Mouse (Mus musculus): ENCODE measurements around the gene Ift80. TPM values are rescaled to one million over a fixed set of nuclear protein-coding genes. Genes with fewer than 3 reads are reported as not detected.
"Not testable (repeated sequence)": the region's sequence is repeated elsewhere in the genome, so short reads cannot be mapped to it uniquely, and the experiment has no call there.

The Ift80 gene
- polyA plus RNA-seq, 1 experiment from 2014 or later = 10.4 TPM

- Histone ChIP-seq H3K27me3 (ENCODE audit: insufficient read depth, low read length) (no peaks in the 10 kb centered on the region), H3K27ac (no peak overlapping the region), H3K9ac (ENCODE audit: low read depth, low read length) (no peak overlapping the region), H3K4me2 (ENCODE audit: low read length) (no peak overlapping the region), H3K4me1 (replicated peaks; ENCODE audit: insufficient read depth, low read length) (no peaks in the 10 kb centered on the region), H3K9me3 (replicated peaks; ENCODE audit: low read length) (no peaks in the 10 kb centered on the region), H3K36me3 (ENCODE audit: insufficient read depth, low read length) (0 out of 2 replicates have a peak, but pooled peaks cover 11% of the 10 kb centered on the region), H3K4me3 (replicated peaks; ENCODE audit: low read depth, low read length) (no peak overlapping the region)
- 84% methylated on average over 7 of the region's 7 CpGs for WGBS
- DNase-seq (ENCODE audit: low spot score) = no peak
- ATAC-seq (replicated peaks; ENCODE audit: low FRiP score, low read depth) = no peak
- no peak for TF ChIP-seq CTCF (IDR thresholded peaks at IDR 0.05; ENCODE audit: low read depth)
These were observed 70.1 kb downstream of the Ift80 start for GRCm38 (mm10) chr3:68934259-68934658.

- Histone ChIP-seq H3K4me3 (replicated peaks; ENCODE audit: low read depth, low read length) (no peak overlapping the region), H3K27ac (no peak overlapping the region), H3K9ac (ENCODE audit: low read depth, low read length) (no peak overlapping the region), H3K4me1 (replicated peaks; ENCODE audit: insufficient read depth, low read length) (no peaks in the 10 kb centered on the region), H3K4me2 (ENCODE audit: low read length) (no peak overlapping the region), H3K27me3 (ENCODE audit: insufficient read depth, low read length) (no peaks in the 10 kb centered on the region), H3K9me3 (replicated peaks; ENCODE audit: low read length) (no peaks in the 10 kb centered on the region), H3K36me3 (ENCODE audit: insufficient read depth, low read length) (no peaks in the 10 kb centered on the region)
- ATAC-seq (replicated peaks; ENCODE audit: low FRiP score, low read depth) (peak; percentile 72; the same call in 1 of the 2 replicates), DNase-seq (ENCODE audit: low spot score) (peak; percentile 34)
- no peak for TF ChIP-seq CTCF (IDR thresholded peaks at IDR 0.05; ENCODE audit: low read depth)
- WGBS = 61% methylated on average over 9 of the region's 9 CpGs
These were observed 75.8 kb downstream of the Ift80 start for GRCm38 (mm10) chr3:68928619-68929018.

GRCm38 (mm10) chr3:68907509-68907908 is 96.9 kb downstream of the Ift80 start:
- Histone ChIP-seq H3K36me3 (ENCODE audit: insufficient read depth, low read length) (peaks cover 4% of the 10 kb centered on the region; the same call in 1 of the 2 replicates), H3K9ac (ENCODE audit: low read depth, low read length) (no peak overlapping the region), H3K4me2 (ENCODE audit: low read length) (no peak overlapping the region), H3K9me3 (replicated peaks; ENCODE audit: low read length) (no peaks in the 10 kb centered on the region), H3K27ac (no peak overlapping the region), H3K27me3 (ENCODE audit: insufficient read depth, low read length) (no peaks in the 10 kb centered on the region), H3K4me1 (replicated peaks; ENCODE audit: insufficient read depth, low read length) (no peaks in the 10 kb centered on the region), H3K4me3 (replicated peaks; ENCODE audit: low read depth, low read length) (no peak overlapping the region)
- TF ChIP-seq CTCF (IDR thresholded peaks at IDR 0.05; ENCODE audit: low read depth) = no peak
- no peak for ATAC-seq (replicated peaks; ENCODE audit: low FRiP score, low read depth)
- WGBS = 94% methylated on average over 4 of the region's 4 CpGs
- no peak for DNase-seq (ENCODE audit: low spot score)

- H3K4me2 ChIP-seq (ENCODE audit: low read length) = no peak overlapping the region
- no peaks in the 10 kb centered on the region for H3K27me3 ChIP-seq (ENCODE audit: insufficient read depth, low read length)
- ATAC-seq (replicated peaks; ENCODE audit: low FRiP score, low read depth) (no peak), DNase-seq (ENCODE audit: low spot score) (no peak)
- H3K36me3 ChIP-seq (ENCODE audit: insufficient read depth, low read length) = no peaks in the 10 kb centered on the region
- TF ChIP-seq CTCF (IDR thresholded peaks at IDR 0.05; ENCODE audit: low read depth) = no peak
- no peak overlapping the region for H3K4me3 ChIP-seq (replicated peaks; ENCODE audit: low read depth, low read length)
- H3K27ac ChIP-seq = no peak overlapping the region
- 87% methylated on average over 2 of the region's 2 CpGs for WGBS
- H3K9me3 ChIP-seq (replicated peaks; ENCODE audit: low read length) = no peaks in the 10 kb centered on the region
- H3K4me1 ChIP-seq (replicated peaks; ENCODE audit: insufficient read depth, low read length) = no peaks in the 10 kb centered on the region
- no peak overlapping the region for H3K9ac ChIP-seq (ENCODE audit: low read depth, low read length)
These were observed 99.2 kb downstream of the Ift80 start for GRCm38 (mm10) chr3:68904902-68905778.

- H3K36me3 ChIP-seq (ENCODE audit: insufficient read depth, low read length); H3K4me1 ChIP-seq (replicated peaks; ENCODE audit: insufficient read depth, low read length); H3K27me3 ChIP-seq (ENCODE audit: insufficient read depth, low read length); H3K4me3 ChIP-seq (replicated peaks; ENCODE audit: low read depth, low read length); H3K27ac ChIP-seq; H3K9ac ChIP-seq (ENCODE audit: low read depth, low read length); H3K9me3 ChIP-seq (replicated peaks; ENCODE audit: low read length); H3K4me2 ChIP-seq (ENCODE audit: low read length); ATAC-seq (replicated peaks; ENCODE audit: low FRiP score, low read depth); DNase-seq (ENCODE audit: low spot score): not testable (repeated sequence)
- 90% methylated on average over 20 of the region's 20 CpGs for WGBS
These were observed 101.7 kb downstream of the Ift80 start for GRCm38 (mm10) chr3:68902636-68903035.

- no peak for TF ChIP-seq CTCF (IDR thresholded peaks at IDR 0.05; ENCODE audit: low read depth)
- ATAC-seq (replicated peaks; ENCODE audit: low FRiP score, low read depth) (no peak), DNase-seq (ENCODE audit: low spot score) (no peak)
- H3K36me3 ChIP-seq (ENCODE audit: insufficient read depth, low read length) = no peaks in the 10 kb centered on the region
- no peaks in the 10 kb centered on the region for H3K9me3 ChIP-seq (replicated peaks; ENCODE audit: low read length)
- no peak overlapping the region for H3K4me2 ChIP-seq (ENCODE audit: low read length)
- no peaks in the 10 kb centered on the region for H3K4me1 ChIP-seq (replicated peaks; ENCODE audit: insufficient read depth, low read length)
- H3K27ac ChIP-seq = no peak overlapping the region
- WGBS = 89% methylated on average over 5 of the region's 5 CpGs
- H3K27me3 ChIP-seq (ENCODE audit: insufficient read depth, low read length) = no peaks in the 10 kb centered on the region
- no peak overlapping the region for H3K9ac ChIP-seq (ENCODE audit: low read depth, low read length)
- H3K4me3 ChIP-seq (replicated peaks; ENCODE audit: low read depth, low read length) = no peak overlapping the region
These were observed 107.2 kb downstream of the Ift80 start for GRCm38 (mm10) chr3:68897154-68897553.
